Comparison of ENCODE assay signal across 8 mouse cellular contexts in genomic region chr2:132027366-132027765, GRCm38 (mm10). TPM values are rescaled to one million over a fixed set of nuclear protein-coding genes. Genes with fewer than 3 reads are reported as not detected.
DNase-seq lines count a peak whose midpoint lies in the region; ATAC-seq lines count a peak whose summit lies in the region.

No protein-coding gene starts in this region.

- WGBS in heart, embryonic 10.5 days = 34% methylated on average over 5 of the region's 5 CpGs
- WGBS in heart, embryonic 16.5 days = 48% methylated on average over 5 of the region's 5 CpGs
- WGBS in macrophage (ENCODE audit: missing documents) = 26% methylated on average over 5 of the region's 5 CpGs

- peak; percentile 98 for DNase-seq in heart, adult 11 months
- no peak for DNase-seq in heart, embryonic 10.5 days (ENCODE audit: low spot score)
- peak; percentile 73 for DNase-seq in MEL-GATA-1-ER (ENCODE audit: extremely low read depth, low read depth)
- no peak for DNase-seq in urinary bladder, postnatal 14 days (ENCODE audit: low spot score)
- DNase-seq in frontal cortex, postnatal 10 days (ENCODE audit: low spot score in 2 of 2) = no peak
- DNase-seq in retina, embryonic 14.5 days (ENCODE audit: low spot score) = no peak

- no peak overlapping the region for H3K4me3 ChIP-seq in heart, embryonic 10.5 days
- H3K4me3 ChIP-seq in heart, embryonic 16.5 days (ENCODE audit: low read length) = no peak overlapping the region
- no peak overlapping the region; the same call in 1 of the 2 replicates for H3K4me3 ChIP-seq in macrophage (ENCODE audit: inconsistent target)

- peak overlapping the region; percentile 98 for H3K4me2 ChIP-seq in heart, embryonic 16.5 days (ENCODE audit: low read depth, low read length)

- no peak overlapping the region for H3K9ac ChIP-seq in heart, embryonic 16.5 days (ENCODE audit: low read length)

- H3K9me3 ChIP-seq in heart, embryonic 10.5 days = no peaks in the 10 kb centered on the region
- no peaks in the 10 kb centered on the region for H3K9me3 ChIP-seq in heart, embryonic 16.5 days (replicated peaks; ENCODE audit: control insufficient read depth, low read length)

- peaks cover 45% of the 10 kb centered on the region for H3K4me1 ChIP-seq in heart, embryonic 10.5 days
- H3K4me1 ChIP-seq in heart, embryonic 16.5 days (ENCODE audit: control insufficient read depth, insufficient read depth, low read length) = peaks cover 15% of the 10 kb centered on the region

- H3K36me3 ChIP-seq in heart, embryonic 10.5 days = no peaks in the 10 kb centered on the region
- no peaks in the 10 kb centered on the region for H3K36me3 ChIP-seq in heart, embryonic 16.5 days (ENCODE audit: control insufficient read depth, insufficient read depth)
- peaks cover 8% of the 10 kb centered on the region; the same call in 1 of the 2 replicates for H3K36me3 ChIP-seq in macrophage (ENCODE audit: inconsistent target)

- H3K27ac ChIP-seq in heart, embryonic 10.5 days = no peak overlapping the region
- H3K27ac ChIP-seq in heart, embryonic 16.5 days (ENCODE audit: low read length) = no peak overlapping the region
- 0 out of 2 replicates have a peak overlapping the region, but pooled peaks have one; percentile 92 for H3K27ac ChIP-seq in macrophage

- ATAC-seq in heart, embryonic 16.5 days (replicated peaks; ENCODE audit: extremely low read depth, insufficient read depth, low FRiP score) = no peak

- H3K27me3 ChIP-seq in heart, embryonic 10.5 days (ENCODE audit: insufficient read depth, poor library complexity, severe bottlenecking) = peaks cover 44% of the 10 kb centered on the region
- 0 out of 2 replicates have a peak, but pooled peaks cover 5% of the 10 kb centered on the region for H3K27me3 ChIP-seq in heart, embryonic 16.5 days (ENCODE audit: control insufficient read depth, insufficient read depth, low read length)

- H3K79me2 ChIP-seq in macrophage (ENCODE audit: inconsistent target) = peaks cover 71% of the 10 kb centered on the region

RNA-seq across cellular contexts. Expression of gene Rassf2, which starts 2.7 kb away (rescaled TPM):
- polyA plus RNA-seq in heart, embryonic 10.5 days (2016; fragmentation: Nextera tagmentation; extraction: Ambion mirVana) = 4.7 TPM in 2 replicates
- polyA plus RNA-seq in heart, embryonic 16.5 days (2015; fragmentation: Nextera tagmentation; extraction: Ambion mirVana) = 10.6 and 12.5 TPM in 2 replicates
- 100 to 1,000 TPM in 15 of 26 experiments, 10 to 100 TPM in 11; 23.3 to 256 (median 125) TPM for total RNA-seq in macrophage (2018; cell fraction: chromatin; rRNA removed)
- total RNA-seq in macrophage (2018; cell fraction: cytosol; rRNA removed) = 100 to 1,000 TPM in 11 of 26 experiments, 10 to 100 TPM in 15; 49.1 to 135 (median 96.8) TPM
- 100 to 1,000 TPM in 10 of 26 experiments, 10 to 100 TPM in 16; 41.2 to 213 (median 88.6) TPM for total RNA-seq in macrophage (2018; cell fraction: nucleus; rRNA removed)
- polyA plus RNA-seq in macrophage (2018) = 73.9 to 95.6 TPM (median 92.2 TPM) in 3 replicates

Comparison
In these comparisons a context has a peak if more than half of its experiments do, and no peak if none do; other contexts are left out.
1. DNase-seq: peak in heart, adult 11 months (single experiment) and MEL-GATA-1-ER (single experiment); none in heart, embryonic 10.5 days (single experiment), urinary bladder, postnatal 14 days (single experiment), frontal cortex, postnatal 10 days (0 of 2) and retina, embryonic 14.5 days (single experiment).